Mouse (Mus musculus) bone marrow macrophage, adult 2 months (primary cell): Measurements from ENCODE around the gene Slc39a11. TPM values are rescaled to one million over a fixed set of nuclear protein-coding genes. Genes with fewer than 3 reads are reported as not detected.

Experiments used
- H3K27ac ChIP-seq: 2 replicates; pipeline ENCODE4 v1.5.1; 2012; ENCODE audit warnings: low read depth, low read length; ENCODE audit not compliant: insufficient read depth
- H3K4me1 ChIP-seq: 2 replicates; pipeline ENCODE4 v1.6.1; 2012; ENCODE audit warnings: low read length; ENCODE audit not compliant: control insufficient read depth, insufficient read depth
- H3K4me3 ChIP-seq: 2 replicates; pipeline ENCODE4 v1.5.1; 2012; ENCODE audit warnings: mild to moderate bottlenecking, low read length, moderate library complexity; ENCODE audit not compliant: insufficient read depth
- CTCF ChIP-seq: IDR thresholded peaks from 2 replicates; pipeline ENCODE4 v1.5.1; 2012; ENCODE audit warnings: low read depth, mild to moderate bottlenecking, low read length, moderate library complexity
- POLR2A ChIP-seq: IDR thresholded peaks from 2 replicates; pipeline ENCODE4 v1.6.1; 2012; ENCODE audit warnings: mild to moderate bottlenecking, low read depth, low read length, borderline replicate concordance
- polyA plus RNA-seq: library from polyadenylated mRNA; stranded (reverse); fragments of >200 nt; gene quantifications from 2 replicates; pipeline ENCODE4 v1.2.4, GENCODE M21; 2012; ENCODE audit not compliant: missing spikeins, insufficient read depth, insufficient read length

Slc39a11 gene
- polyA plus RNA-seq, 1 experiment: 24.3 TPM

GRCm38 (mm10) chr11:113504459-113505062 is 145.3 kb downstream of the Slc39a11 start:
- H3K4me1 ChIP-seq: no peaks in the 10 kb centered on the region
- H3K4me3 ChIP-seq: no peak overlapping the region
- no peak for TF ChIP-seq CTCF
- H3K27ac ChIP-seq: no peak overlapping the region

DNA sequence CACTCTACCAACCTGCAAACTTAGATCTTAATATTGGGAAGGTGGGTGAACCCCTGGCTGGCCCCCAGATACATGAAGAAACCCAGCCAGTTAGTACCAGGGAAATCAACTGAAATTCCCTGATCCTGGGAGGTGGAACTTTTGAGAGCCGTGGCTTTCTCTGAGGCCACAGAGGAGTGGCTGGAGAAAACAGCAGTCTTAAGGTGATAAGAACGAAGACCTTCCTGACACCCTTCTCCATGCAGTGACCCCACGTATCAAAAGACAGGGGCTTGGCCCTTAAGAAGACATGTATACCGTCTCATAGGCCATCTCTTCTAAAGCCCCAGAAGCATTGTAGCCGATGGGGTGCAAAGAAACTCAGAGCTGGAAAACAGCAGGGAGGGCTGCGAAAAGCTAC is 146.9 kb downstream of the Slc39a11 start:
- Histone ChIP-seq H3K4me3 (no peak overlapping the region), H3K4me1 (no peaks in the 10 kb centered on the region), H3K27ac (no peak overlapping the region)
- TF ChIP-seq POLR2A (no peak), CTCF (no peak)

- no peak overlapping the region for H3K4me3 ChIP-seq
- no peaks in the 10 kb centered on the region for H3K4me1 ChIP-seq
- no peak for TF ChIP-seq POLR2A
- TF ChIP-seq CTCF: no peak
- no peak overlapping the region for H3K27ac ChIP-seq
These were observed 149.1 kb downstream of the Slc39a11 start for GRCm38 (mm10) chr11:113500631-113501305.

DNA sequence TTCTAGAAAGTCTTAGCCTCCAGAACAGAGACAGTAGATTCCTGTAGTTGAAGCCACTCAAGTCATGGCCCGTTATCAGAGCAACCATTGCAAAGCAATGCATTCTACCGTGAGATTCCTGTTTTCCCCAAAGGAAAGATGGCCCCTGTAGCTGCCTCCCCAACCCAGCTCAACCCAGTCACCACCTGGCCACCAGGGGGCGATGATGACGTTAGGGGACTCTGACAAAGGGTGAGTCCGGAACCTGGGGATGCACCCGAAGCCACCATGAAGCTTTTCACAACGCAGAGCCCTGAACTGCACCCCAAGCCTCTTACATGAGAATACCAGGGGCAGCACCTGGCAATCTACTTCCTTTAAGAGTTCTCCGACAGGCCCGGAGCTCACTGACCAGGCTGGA is 151.0 kb downstream of the Slc39a11 start:
- TF ChIP-seq POLR2A (no peak), CTCF (peak; percentile 37; the same call in 1 of the 2 replicates)
- H3K4me1 ChIP-seq: no peaks in the 10 kb centered on the region
- no peak overlapping the region for H3K27ac ChIP-seq
- no peak overlapping the region for H3K4me3 ChIP-seq

DNA sequence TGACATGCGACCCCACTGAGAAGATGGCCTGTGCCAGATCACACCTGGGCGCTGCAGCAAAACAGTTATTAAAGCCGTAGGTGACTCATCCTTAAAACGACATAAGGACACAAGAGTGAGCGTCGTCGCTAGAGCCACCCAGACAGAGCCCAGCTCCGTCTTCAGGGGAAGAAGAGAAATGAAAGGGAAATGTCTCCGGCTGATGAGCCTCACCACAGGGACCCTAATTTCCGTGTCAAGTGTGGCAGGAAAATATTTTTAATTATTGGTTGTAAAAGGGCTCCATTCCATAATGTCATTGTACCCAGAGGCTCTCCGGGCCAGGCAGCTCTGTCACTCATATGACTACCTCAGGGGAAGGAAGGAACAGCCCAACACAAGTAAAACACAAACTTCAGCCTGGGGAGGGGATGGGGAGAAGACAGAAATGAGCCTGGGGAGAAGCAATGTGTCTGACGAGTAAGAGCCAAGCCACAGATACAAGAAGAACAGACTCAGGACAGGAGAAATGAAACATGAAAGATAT is 155.8 kb downstream of the Slc39a11 start:
- no peak overlapping the region for H3K27ac ChIP-seq
- H3K4me3 ChIP-seq: no peak overlapping the region
- peaks cover 4% of the 10 kb centered on the region; the same call in 1 of the 2 replicates for H3K4me1 ChIP-seq
- TF ChIP-seq POLR2A (no peak), CTCF (no peak)

- Histone ChIP-seq H3K4me1 (peaks cover 4% of the 10 kb centered on the region; the same call in 1 of the 2 replicates), H3K27ac (no peak overlapping the region), H3K4me3 (no peak overlapping the region)
- TF ChIP-seq CTCF (no peak), POLR2A (no peak)
These were observed 159.1 kb downstream of the Slc39a11 start for GRCm38 (mm10) chr11:113490530-113491520.

- no peak overlapping the region for H3K4me3 ChIP-seq
- no peak overlapping the region for H3K27ac ChIP-seq
- no peak for TF ChIP-seq CTCF
- TF ChIP-seq POLR2A: no peak
- peaks cover 4% of the 10 kb centered on the region; the same call in 1 of the 2 replicates for H3K4me1 ChIP-seq
These were observed 162.1 kb downstream of the Slc39a11 start for GRCm38 (mm10) chr11:113487603-113488335.

- no peak for TF ChIP-seq CTCF
- no peak for TF ChIP-seq POLR2A
- Histone ChIP-seq H3K27ac (no peak overlapping the region), H3K4me1 (peaks cover 5% of the 10 kb centered on the region; the same call in 1 of the 2 replicates), H3K4me3 (no peak overlapping the region)
These were observed 165.8 kb downstream of the Slc39a11 start for GRCm38 (mm10) chr11:113484037-113484436.

GRCm38 (mm10) chr11:113477550-113477949 is 172.3 kb downstream of the Slc39a11 start:
- TF ChIP-seq CTCF (no peak), POLR2A (no peak)
- Histone ChIP-seq H3K4me1 (peaks cover 5% of the 10 kb centered on the region; the same call in 1 of the 2 replicates), H3K27ac (no peak overlapping the region), H3K4me3 (no peak overlapping the region)
